Mouse (Mus musculus) thymus, adult 2 months (tissue): ENCODE data around the gene Tinagl1. TPM values are rescaled to one million over a fixed set of nuclear protein-coding genes. Genes with fewer than 3 reads are reported as not detected.

ENCODE experiments used
- DNase-seq: peaks from one replicate; pipeline ENCODE4 v3.0.0; 2021
- H3K27ac ChIP-seq: fragments of 200-500 bp; 2 replicates; pipeline ENCODE4 v1.5.1; 2012; ENCODE audit warnings: low read length, control low read depth; ENCODE audit not compliant: control insufficient read depth, insufficient read depth
- H3K27me3 ChIP-seq: fragments of 200-500 bp; 2 replicates; pipeline ENCODE4 v1.6.1; 2012; ENCODE audit warnings: mild to moderate bottlenecking, low read length, moderate library complexity, mixed read lengths; ENCODE audit not compliant: control insufficient read depth, insufficient read depth
- H3K36me3 ChIP-seq: fragments of 200-500 bp; 2 replicates; pipeline ENCODE4 v1.6.1; 2012; ENCODE audit warnings: mild to moderate bottlenecking, low read length, moderate library complexity; ENCODE audit not compliant: control insufficient read depth, insufficient read depth
- H3K4me1 ChIP-seq: fragments of 200-500 bp; replicated peaks from 2 replicates; pipeline ENCODE4 v1.6.1; 2012; ENCODE audit warnings: low read length; ENCODE audit not compliant: control insufficient read depth, insufficient read depth
- H3K4me3 ChIP-seq: fragments of 200-500 bp; 2 replicates; pipeline ENCODE4 v1.5.1; 2012; ENCODE audit warnings: mild to moderate bottlenecking, low read length, control low read depth, moderate library complexity; ENCODE audit not compliant: control insufficient read depth, insufficient read depth
- CTCF ChIP-seq: fragments of 200-500 bp; IDR thresholded peaks from 2 replicates; pipeline ENCODE4 v1.5.1; 2012; ENCODE audit warnings: mild to moderate bottlenecking, control low read depth, low read length, moderate library complexity, borderline replicate concordance; ENCODE audit not compliant: control insufficient read depth, poor library complexity, insufficient read depth; ENCODE audit errors: extremely low read depth
- POLR2A ChIP-seq: fragments of 200-500 bp; IDR thresholded peaks from 2 replicates; pipeline ENCODE4 v1.6.1; 2012; ENCODE audit warnings: mild to moderate bottlenecking, low read length, control low read depth, moderate library complexity; ENCODE audit not compliant: control insufficient read depth, poor library complexity, insufficient read depth; ENCODE audit errors: extremely low read depth
- WGBS: fragments of 180-500 bp; shearing (Covaris S2); methylation state at CpG from one replicate; pipeline ENCODE4 v1.1.7; 2018; 5-methylcytosine and 5-hydroxymethylcytosine counted together
- polyA plus RNA-seq: library from polyadenylated mRNA; depleted of rRNA; stranded (reverse); fragments of >200 nt; gene quantifications from 2 replicates; pipeline ENCODE4 v1.2.3, GENCODE M21; 2012

Tinagl1 gene
- polyA plus RNA-seq, 1 experiment, result 40.3 TPM

DNA sequence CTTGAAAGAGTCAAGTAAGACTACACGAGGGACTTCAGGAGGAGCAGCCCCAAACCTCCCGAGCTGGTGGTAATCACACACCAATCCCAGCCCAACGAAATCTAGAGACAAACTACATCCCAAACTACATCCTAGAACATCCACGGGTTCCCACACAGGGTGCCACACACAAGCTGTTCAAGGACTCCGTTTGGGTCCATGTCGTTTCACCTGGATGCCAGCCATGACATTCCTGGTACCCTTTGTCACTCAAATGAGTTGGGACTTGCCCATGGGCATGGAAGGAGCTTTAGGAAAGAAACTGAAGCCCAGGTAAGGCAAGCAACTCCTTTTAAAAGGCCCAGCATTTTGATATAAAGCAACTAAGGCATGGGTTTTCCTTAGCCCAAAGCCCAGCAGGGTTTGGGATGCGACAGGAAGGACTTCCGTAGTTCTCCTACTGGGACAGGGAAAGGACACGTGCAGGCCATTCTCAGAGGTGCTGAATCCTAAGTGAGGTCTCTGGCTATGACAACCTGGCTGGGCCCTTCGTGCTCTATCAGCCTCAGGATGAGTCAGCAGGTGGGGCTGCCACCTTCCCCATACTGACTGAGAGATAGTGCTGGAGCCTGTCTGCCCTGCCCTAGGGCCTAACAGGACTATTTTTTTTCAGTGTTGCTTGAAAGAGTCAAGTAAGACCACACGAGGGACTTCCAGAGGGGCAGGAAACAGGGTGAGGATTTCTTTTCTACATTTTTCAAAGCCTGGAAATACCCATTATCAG, 1.7 kb downstream of the Tinagl1 start:
- Histone ChIP-seq H3K4me1 (no peaks in the 10 kb centered on the region), H3K36me3 (no peaks in the 10 kb centered on the region), H3K4me3 (no peak overlapping the region), H3K27ac (no peak overlapping the region), H3K27me3 (no peaks in the 10 kb centered on the region; the same call in 1 of the 2 replicates)
- TF ChIP-seq POLR2A (no peak), CTCF (no peak)
- no peak for DNase-seq
- 71% methylated on average over 11 of the region's 11 CpGs for WGBS

GRCm38 (mm10) chr4:130171951-130172765, 2.8 kb downstream of the Tinagl1 start:
- Histone ChIP-seq H3K4me1 (no peaks in the 10 kb centered on the region), H3K4me3 (no peak overlapping the region), H3K27ac (no peak overlapping the region), H3K27me3 (no peaks in the 10 kb centered on the region; the same call in 1 of the 2 replicates), H3K36me3 (no peaks in the 10 kb centered on the region)
- WGBS, result 88% methylated on average over 11 of the region's 11 CpGs
- DNase-seq, result no peak
- TF ChIP-seq CTCF (no peak), POLR2A (no peak)

GRCm38 (mm10) chr4:130170362-130170761, 4.6 kb downstream of the Tinagl1 start:
- H3K36me3 ChIP-seq, result no peaks in the 10 kb centered on the region
- H3K4me3 ChIP-seq, result no peak overlapping the region
- TF ChIP-seq CTCF, result no peak
- no peak for TF ChIP-seq POLR2A
- DNase-seq, result no peak
- WGBS, result 80% methylated on average over 4 of the region's 4 CpGs
- H3K27me3 ChIP-seq, result no peaks in the 10 kb centered on the region; the same call in 1 of the 2 replicates
- no peaks in the 10 kb centered on the region for H3K4me1 ChIP-seq
- H3K27ac ChIP-seq, result no peak overlapping the region

DNA sequence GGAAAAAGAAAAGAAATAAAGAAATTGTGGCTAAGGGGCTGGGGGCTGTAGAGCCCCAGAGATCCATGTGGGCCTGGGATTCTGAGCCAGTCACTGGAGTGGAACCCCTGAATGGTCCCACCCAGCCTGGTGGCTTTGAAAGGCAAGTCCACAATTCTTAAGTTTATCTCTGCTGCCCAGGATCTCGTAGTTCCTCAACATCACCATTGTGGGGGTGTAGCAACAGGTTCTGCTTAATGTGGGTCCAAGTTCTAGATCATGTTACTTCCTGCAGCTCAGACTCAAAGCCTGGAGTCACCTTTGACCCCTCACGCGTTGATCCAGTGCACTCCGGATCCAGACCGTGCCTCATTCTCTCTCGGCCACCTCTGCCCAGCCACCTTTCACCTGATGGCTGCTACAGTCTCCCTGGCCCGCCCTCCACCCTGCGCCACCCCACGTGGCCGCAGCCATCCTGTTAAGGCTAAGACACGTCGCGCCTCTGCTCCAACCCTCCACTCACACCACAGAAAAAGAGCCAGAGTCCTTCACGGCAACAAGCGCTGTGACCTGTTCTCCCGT, 5.4 kb downstream of the Tinagl1 start:
- Histone ChIP-seq H3K4me1 (no peaks in the 10 kb centered on the region), H3K36me3 (no peaks in the 10 kb centered on the region), H3K27ac (no peak overlapping the region), H3K4me3 (no peak overlapping the region), H3K27me3 (no peaks in the 10 kb centered on the region; the same call in 1 of the 2 replicates)
- DNase-seq, result no peak
- TF ChIP-seq CTCF (no peak), POLR2A (no peak)
- WGBS, result 89% methylated on average over 16 of the region's 16 CpGs

DNA sequence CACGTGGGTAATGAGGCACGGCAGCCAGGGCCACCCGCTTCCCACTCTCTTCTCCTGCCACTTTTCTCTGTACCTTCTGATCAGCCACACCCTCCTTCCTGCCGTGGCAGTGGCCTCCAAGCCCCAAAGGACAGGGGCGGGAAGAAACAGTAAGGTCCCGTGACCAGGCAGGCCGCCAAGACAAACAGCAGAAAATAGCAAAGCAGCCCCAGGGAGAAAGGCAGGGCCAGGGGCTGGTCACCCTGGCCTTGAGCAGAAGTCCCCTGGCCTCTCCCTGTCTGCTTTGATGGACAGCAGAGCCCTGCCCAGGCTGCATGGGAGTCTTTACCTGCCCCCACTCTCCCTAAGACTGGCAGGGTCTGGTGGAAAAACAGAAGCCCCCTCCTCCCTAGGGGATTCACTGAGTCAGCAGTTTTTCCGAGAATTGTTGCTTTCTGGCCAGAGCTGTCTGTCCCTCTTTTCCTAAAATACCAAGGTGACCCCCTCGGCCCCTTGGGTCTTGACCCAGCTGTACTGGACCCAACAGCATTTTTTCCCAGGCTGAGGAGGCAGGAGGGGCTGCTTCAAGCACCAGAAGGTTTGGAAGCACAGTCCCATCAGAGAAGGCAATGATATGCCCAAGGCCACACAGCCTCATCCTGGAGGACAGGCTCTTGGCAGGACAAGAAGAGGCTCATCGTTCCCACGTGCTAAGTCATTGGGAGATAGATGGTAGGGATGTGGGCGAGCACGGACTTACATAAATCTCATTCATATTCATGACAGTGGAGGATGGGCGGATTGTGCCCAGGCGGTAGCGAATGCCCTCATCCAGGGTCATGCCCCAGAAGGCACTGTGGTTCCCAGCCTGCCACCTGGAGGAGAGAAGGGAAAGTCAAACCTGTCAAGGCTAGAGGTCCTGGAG, 6.4 kb downstream of the Tinagl1 start:
- Histone ChIP-seq H3K4me1 (no peaks in the 10 kb centered on the region), H3K27me3 (no peaks in the 10 kb centered on the region; the same call in 1 of the 2 replicates), H3K27ac (no peak overlapping the region), H3K4me3 (no peak overlapping the region), H3K36me3 (no peaks in the 10 kb centered on the region)
- TF ChIP-seq POLR2A (no peak), CTCF (no peak)
- no peak for DNase-seq
- WGBS, result 42% methylated on average over 16 of the region's 16 CpGs
